Mouse (Mus musculus) A20 (cell line): ENCODE data around the gene Gm10577.

Experiments
- DNase-seq: peaks from one replicate; pipeline ENCODE4 v3.0.0-alpha.2; 2011; ENCODE audit warnings: low read depth, low spot score

Gene Gm10577

DNA sequence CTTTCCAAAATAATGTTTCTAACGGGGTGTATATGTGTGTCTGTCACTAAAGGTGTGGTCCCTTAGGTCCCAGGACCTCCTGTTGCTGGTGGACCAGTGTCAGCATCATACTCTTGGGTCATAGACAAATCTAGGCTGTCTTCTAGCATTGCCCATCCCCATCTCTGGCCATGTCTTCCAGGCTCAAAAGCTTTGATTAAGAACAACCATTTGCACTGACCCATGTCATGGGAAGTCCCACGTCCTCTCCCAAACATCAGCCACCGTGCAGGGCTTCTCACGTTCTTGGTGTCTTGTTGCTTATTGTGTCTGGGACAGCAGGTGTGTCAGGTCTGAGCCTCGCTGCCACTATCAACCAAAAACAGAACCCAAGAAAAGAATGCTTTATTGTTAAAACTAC lies 24.9 kb downstream of the Gm10577 start:
- no peak for DNase-seq

DNA sequence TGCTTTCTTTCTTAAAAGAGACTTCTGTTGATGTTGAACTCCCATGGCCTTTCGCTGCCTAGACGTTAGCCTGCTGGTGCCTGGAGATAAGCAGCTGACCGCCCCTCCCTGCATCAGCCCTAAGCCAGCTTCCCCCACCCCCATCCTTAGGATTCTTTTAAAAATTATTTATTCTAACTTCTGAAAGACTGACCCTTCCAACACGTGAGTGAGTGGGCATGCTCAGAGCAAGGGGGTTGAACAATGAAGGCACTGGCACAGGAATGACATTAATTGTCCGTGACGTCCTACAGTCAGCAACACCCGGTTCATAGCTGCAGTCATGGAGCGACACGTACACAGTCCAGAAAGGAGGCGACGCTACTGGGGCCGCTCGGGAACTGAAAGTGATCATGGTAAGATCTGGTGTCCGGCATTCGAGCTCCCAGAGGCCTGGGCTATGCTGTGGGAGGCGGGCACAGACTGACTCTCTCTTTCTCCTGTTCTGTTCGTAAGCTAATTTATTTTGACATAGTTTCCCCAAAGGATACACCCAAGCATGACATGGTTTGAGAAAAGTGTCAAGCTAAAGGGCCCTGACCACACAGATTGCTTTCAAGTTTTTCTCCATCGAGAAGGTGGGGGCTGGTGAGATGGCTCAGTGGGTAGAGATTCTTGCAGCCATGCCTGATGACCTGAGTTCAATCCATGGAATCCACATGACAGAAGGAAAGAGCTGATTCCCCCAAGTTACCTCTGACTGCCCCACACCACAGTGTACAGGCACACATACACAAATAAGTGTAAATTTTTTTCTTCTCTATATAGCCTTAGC lies 25.8 kb downstream of the Gm10577 start:
- DNase-seq: no peak

DNA sequence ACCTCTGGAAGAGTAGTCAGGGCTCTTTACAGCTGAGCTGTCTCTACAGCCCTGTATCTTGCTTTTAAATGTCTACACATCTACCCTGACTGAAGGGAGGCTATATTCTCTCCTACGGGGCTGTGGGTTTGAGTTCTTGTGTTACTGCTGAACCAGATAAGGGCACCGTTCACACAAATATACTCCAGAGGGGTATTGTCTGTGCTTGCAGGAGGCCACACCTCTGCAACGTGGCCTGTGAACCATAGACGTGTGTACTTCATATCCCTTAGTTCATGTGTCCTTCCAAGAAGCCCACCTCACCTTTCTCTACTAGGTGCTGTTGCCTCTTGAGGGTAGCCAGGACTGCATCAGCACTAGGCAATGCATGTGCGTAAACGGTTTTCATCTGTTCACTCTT lies 28.4 kb downstream of the Gm10577 start:
- DNase-seq: no peak

DNA sequence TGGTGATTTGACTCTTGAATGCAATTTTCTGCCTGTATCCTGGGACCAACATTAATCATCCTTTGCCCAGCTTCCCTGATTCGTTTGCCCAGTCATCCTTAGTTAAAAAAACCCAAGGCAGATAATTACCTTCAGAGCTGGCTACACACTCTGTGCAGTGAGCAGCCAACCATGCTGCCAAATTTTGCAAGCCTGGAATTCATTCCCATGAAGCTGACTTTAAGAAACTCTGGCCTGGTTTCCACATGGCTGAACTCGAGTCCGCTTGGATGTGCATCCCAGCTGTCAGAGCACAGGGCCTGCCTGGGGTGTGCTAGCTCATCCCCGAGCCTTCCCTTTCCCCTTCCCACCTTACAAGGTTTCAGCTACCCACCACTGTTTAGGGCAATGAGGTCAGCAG lies 29.5 kb downstream of the Gm10577 start:
- no peak for DNase-seq

DNA sequence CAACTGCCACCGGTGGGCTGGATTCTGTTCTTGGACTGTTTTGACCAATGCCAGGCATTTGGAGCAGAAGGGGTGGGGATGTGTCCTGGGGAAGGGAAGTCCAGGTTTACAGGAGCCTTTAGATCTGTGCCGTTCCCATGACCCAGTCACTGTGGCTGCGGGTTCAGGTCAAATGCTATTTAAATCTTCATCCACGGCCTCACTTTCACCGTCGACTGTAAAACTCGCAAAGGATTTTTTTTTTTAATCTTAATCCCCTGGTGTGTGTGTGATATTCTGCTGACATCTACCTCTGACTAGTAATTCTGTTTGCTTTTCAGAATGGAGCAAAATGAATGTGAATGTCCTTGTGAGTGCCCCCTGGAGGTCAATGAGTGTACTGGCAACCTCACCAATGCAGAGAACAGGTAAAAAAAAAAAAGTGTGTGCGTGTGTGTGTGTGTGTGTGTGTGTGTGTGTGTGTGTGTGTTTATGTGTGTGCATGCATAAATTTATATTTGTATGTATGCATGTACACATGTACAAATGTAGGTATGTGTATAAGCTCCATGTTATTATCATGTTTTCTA lies 32.2 kb downstream of the Gm10577 start:
- peak; percentile 37 for DNase-seq

DNA sequence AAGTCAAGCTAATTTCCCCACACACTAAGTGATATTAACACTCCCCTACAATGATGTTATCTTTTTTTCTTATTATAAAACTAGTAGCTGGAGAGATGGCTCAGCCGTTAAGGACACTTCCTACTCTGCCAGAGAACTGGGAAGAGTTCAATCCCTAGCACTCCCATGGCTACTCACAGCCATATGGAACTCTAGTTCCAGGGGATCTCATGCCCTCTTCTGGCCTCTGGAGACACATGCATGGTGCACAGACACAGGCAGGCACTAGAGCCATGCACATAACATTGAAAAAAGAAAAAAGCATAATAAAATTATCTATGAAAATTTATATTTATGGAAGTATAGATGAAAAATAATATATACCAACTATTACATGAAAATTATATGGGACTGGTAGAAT lies 33.3 kb downstream of the Gm10577 start:
- DNase-seq: no peak

DNA sequence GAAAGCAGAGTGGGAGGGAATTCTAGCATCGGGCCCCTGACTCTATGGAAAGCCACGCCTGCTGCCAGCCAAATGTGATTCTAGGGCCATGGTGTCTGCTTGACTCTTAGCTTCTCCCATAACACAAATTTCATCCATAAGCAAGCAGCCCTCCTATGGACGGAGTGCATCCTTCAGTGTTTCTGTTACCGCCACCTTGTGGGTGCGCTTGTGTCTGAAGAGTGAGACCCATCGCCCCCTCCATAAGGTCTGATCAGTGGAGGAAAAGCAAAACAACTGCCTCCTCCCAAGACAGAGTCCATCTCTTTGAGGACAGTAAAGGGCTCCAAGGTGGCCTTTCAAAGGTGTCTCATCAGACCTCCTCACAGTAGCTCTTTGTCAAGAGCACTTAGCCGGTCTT lies 43.0 kb downstream of the Gm10577 start:
- no peak for DNase-seq

DNA sequence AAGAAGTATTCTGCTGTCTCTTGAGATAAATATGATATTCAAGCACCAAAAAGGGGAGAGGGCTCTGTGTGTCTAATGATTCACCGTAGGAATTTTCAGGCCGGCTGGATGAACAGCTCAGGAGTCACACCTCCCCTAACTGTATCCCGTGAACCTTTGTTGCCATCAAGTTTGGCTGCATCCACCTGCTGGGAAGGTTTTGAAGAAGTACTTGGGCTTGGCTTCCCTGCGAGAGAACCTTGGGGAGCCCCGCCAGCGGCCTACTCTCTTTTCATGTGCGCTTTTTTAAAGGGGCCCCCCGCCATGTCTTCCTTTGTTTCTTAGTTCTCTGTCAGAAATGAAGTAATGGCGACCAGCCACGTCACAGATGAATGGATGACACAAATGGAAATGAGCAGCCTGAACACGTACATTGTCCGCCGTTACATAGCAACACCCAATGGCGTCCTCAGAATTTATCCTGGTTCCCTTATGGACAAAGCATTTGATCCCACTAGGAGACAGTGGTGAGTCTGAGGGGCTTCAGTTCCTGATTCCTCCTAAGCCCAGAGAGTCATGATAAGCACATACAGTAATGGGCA lies 46.0 kb downstream of the Gm10577 start:
- DNase-seq: no peak

DNA sequence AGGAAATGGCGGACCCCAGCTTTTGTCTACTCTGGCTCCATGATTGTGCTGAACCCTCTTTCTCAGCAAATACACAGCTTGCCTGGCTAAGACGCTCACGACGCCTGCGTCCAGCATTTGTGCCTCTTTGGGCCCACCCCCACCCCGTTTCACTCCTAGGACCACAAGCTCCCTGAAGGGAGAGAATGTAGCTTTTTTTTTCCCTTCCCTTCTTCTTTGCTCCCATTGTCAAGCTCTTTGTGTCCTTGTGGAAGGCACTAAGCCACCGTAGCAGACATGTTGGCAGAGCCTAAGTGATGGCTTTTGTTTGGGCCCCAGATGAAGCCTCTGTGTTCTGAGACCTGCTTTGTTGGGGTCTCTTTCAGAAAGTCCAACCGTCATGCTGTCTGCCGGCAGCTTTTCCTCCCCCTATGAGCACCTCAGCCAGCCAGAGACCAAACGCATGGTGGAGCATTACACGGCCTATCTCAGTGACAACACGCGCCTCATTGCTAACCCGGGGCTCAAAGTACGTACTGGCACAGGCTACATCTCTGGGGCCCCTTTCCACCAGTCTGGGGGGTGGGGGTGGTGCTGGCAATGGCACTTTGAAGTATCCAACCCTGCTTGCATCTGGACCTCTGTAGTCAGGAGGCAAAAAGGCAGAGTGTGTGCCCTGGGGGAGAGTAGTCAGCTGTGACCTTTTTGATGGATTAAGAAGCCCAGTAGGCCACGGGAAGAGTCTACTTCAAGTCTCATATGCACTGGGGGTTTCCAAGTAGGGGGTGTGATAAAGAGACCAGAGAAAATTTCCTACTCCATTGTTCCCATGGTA lies 46.6 kb downstream of the Gm10577 start:
- no peak for DNase-seq
